Comparison of ENCODE assay signal across 18 mouse cellular contexts in genomic region chr12:9857990-9858389, GRCm38 (mm10).
DNase-seq lines count a peak whose midpoint lies in the region; ATAC-seq lines count a peak whose summit lies in the region.
"Had no signal": no experiment of that assay in that cellular context is flagged by ENCODE, and none has a peak within 500 bp of the region (broad histone marks: within the 10 kb centered on the region; RNA-seq: fewer than 3 reads in every experiment).

No protein-coding gene starts in this region.

- H3K27me3 ChIP-seq in heart, embryonic 12.5 days (replicated peaks): no peaks in the 10 kb centered on the region
- no peaks in the 10 kb centered on the region for H3K27me3 ChIP-seq in kidney, embryonic 15.5 days
- H3K27me3 ChIP-seq: hindbrain, embryonic 15.5 days; limb, embryonic 15.5 days had no signal

- H3K9me3 ChIP-seq in heart, embryonic 12.5 days (replicated peaks): no peaks in the 10 kb centered on the region
- no peaks in the 10 kb centered on the region for H3K9me3 ChIP-seq in kidney, embryonic 15.5 days (replicated peaks)
- H3K9me3 ChIP-seq: hindbrain, embryonic 15.5 days; limb, embryonic 15.5 days had no signal

- no peak overlapping the region for H3K4me2 ChIP-seq in heart, embryonic 12.5 days
- no peak overlapping the region for H3K4me2 ChIP-seq in kidney, embryonic 15.5 days
- H3K4me2 ChIP-seq: hindbrain, embryonic 15.5 days; limb, embryonic 15.5 days; midbrain, embryonic 11.5 days had no signal

- 0 out of 2 replicates have a peak, but pooled peaks cover 4% of the 10 kb centered on the region for H3K4me1 ChIP-seq in heart, embryonic 12.5 days (replicated peaks)
- no peaks in the 10 kb centered on the region for H3K4me1 ChIP-seq in kidney, embryonic 15.5 days
- H3K4me1 ChIP-seq: hindbrain, embryonic 15.5 days; limb, embryonic 15.5 days had no signal

- peak; percentile 40 for DNase-seq in NIH3T3 (ENCODE audit: low read depth)
- DNase-seq in frontal cortex, postnatal 25 days (ENCODE audit: low spot score in 2 of 2): peak; percentile 15 to 43
- peak; percentile 33 to 81 for DNase-seq in layer of hippocampus, postnatal 14 days (ENCODE audit: low spot score in 2 of 2)
- peak; percentile 66 to 76 for DNase-seq in left cerebral cortex, postnatal 36 days (ENCODE audit: low spot score in 2 of 2)
- no peak for DNase-seq in thymus, postnatal 10 days (ENCODE audit: low spot score in 2 of 2)
- no peak for DNase-seq in thymus, postnatal 36 days
- DNase-seq: adrenal gland, postnatal 10 days; cerebellum, postnatal 25 days; heart, postnatal 14 days; kidney, adult 11 months; kidney, postnatal 4 days; liver, postnatal 0 days; lung, postnatal 36 days had no signal

- no peaks in the 10 kb centered on the region for H3K36me3 ChIP-seq in heart, embryonic 12.5 days
- no peaks in the 10 kb centered on the region for H3K36me3 ChIP-seq in kidney, embryonic 15.5 days
- H3K36me3 ChIP-seq: hindbrain, embryonic 15.5 days; limb, embryonic 15.5 days had no signal

- intact Hi-C loops in left cerebral cortex, postnatal 36 days (cut with DNase I): no loop called here

- H3K9ac ChIP-seq in heart, embryonic 12.5 days: no peak overlapping the region
- H3K9ac ChIP-seq in kidney, embryonic 15.5 days: no peak overlapping the region
- H3K9ac ChIP-seq: hindbrain, embryonic 15.5 days; limb, embryonic 15.5 days; liver, postnatal 0 days had no signal

- no peak for ATAC-seq in heart, embryonic 12.5 days (ENCODE audit: insufficient number of reproducible peaks, low FRiP score)
- no peak for ATAC-seq in kidney, embryonic 15.5 days (replicated peaks; ENCODE audit: low FRiP score)
- ATAC-seq: liver, postnatal 0 days had no signal

- WGBS in heart, embryonic 12.5 days: 80% methylated on average over 2 of the region's 2 CpGs
- 79% methylated on average over 2 of the region's 2 CpGs for WGBS in kidney, embryonic 15.5 days

- no peak overlapping the region for H3K27ac ChIP-seq in heart, embryonic 12.5 days (ENCODE audit: poor library complexity, severe bottlenecking)
- H3K27ac ChIP-seq in kidney, embryonic 15.5 days: no peak overlapping the region
- H3K27ac ChIP-seq: hindbrain, embryonic 15.5 days; limb, embryonic 15.5 days had no signal

- no peak overlapping the region for H3K4me3 ChIP-seq in heart, embryonic 12.5 days
- no peak overlapping the region for H3K4me3 ChIP-seq in kidney, embryonic 15.5 days (replicated peaks)
- H3K4me3 ChIP-seq: hindbrain, embryonic 15.5 days; limb, embryonic 15.5 days had no signal

Comparison
In these comparisons a context has a peak if more than half of its experiments do, and no peak if none do; other contexts are left out.
1. DNase-seq: peak in NIH3T3 (single experiment), frontal cortex, postnatal 25 days (2 of 2), layer of hippocampus, postnatal 14 days (2 of 2) and left cerebral cortex, postnatal 36 days (2 of 2); none in thymus, postnatal 10 days (0 of 2) and thymus, postnatal 36 days (0 of 2).